Mouse (Mus musculus) myocyte (in vitro differentiated cells): ENCODE measurements around the gene Med7. TPM values are rescaled to one million over a fixed set of nuclear protein-coding genes. Genes with fewer than 3 reads are reported as not detected.

Experiments
- H3K27me3 ChIP-seq: one replicate; pipeline ENCODE4 v1.6.1; 2011; ENCODE audit not compliant: control insufficient read depth, insufficient read depth, insufficient read length
- H3K36me3 ChIP-seq: one replicate; pipeline ENCODE4 v1.6.1; 2011; ENCODE audit not compliant: control insufficient read depth, insufficient read depth
- H3K4me2 ChIP-seq: one replicate; pipeline ENCODE4 v1.6.1; 2011; ENCODE audit warnings: low read depth, control low read depth
- H3K4me3 ChIP-seq: one replicate; pipeline ENCODE4 v1.5.1; 2011; ENCODE audit warnings: mild to moderate bottlenecking, control low read depth, moderate library complexity
- H3K79me2 ChIP-seq: one replicate; pipeline ENCODE4 v1.6.1; 2011; ENCODE audit not compliant: control insufficient read depth, insufficient read depth
- H3ac ChIP-seq: one replicate; pipeline ENCODE4 v1.6.1; 2011; ENCODE audit not compliant: control insufficient read depth, insufficient read length
- CEBPB ChIP-seq: IDR thresholded peaks from 2 replicates; pipeline ENCODE4 v1.6.1; 2011; ENCODE audit warnings: mild to moderate bottlenecking, moderate library complexity; ENCODE audit not compliant: poor library complexity, insufficient read depth, severe bottlenecking
- E2F4 ChIP-seq: IDR thresholded peaks from one replicate; pipeline ENCODE4 v1.6.1; 2011; ENCODE audit warnings: mild to moderate bottlenecking, control low read depth, moderate library complexity; ENCODE audit not compliant: insufficient read depth
- MAX ChIP-seq: IDR thresholded peaks from one replicate; pipeline ENCODE4 v1.6.1; 2011; ENCODE audit warnings: low read depth, mild to moderate bottlenecking, control low read depth
- MYOD1 ChIP-seq, 3 experiments: IDR thresholded peaks; one replicate each; pipeline ENCODE4 v1.6.1; 2011; ENCODE audit warnings: control low read depth in 2 of 3, low read depth in 2 of 3, mild to moderate bottlenecking in 2 of 3, moderate library complexity in 1 of 3; ENCODE audit not compliant: insufficient read length in 2 of 3, control insufficient read depth in 1 of 3
- MYOG ChIP-seq, 3 experiments: IDR thresholded peaks; one replicate each; pipeline ENCODE4 v1.6.1; 2011; ENCODE audit warnings: control low read depth in 2 of 3, low read depth in 2 of 3, mild to moderate bottlenecking in 2 of 3; ENCODE audit not compliant: insufficient read length in 2 of 3, control insufficient read depth in 1 of 3, insufficient read depth in 1 of 3
- POLR2A ChIP-seq: IDR thresholded peaks from one replicate; pipeline ENCODE4 v1.6.1; 2011; ENCODE audit warnings: low read depth, mild to moderate bottlenecking, control low read depth, moderate library complexity; ENCODE audit not compliant: insufficient read length
- POLR2AphosphoS2 ChIP-seq: IDR thresholded peaks from one replicate; pipeline ENCODE4 v1.6.1; 2011; ENCODE audit warnings: low read depth, control low read depth; ENCODE audit not compliant: insufficient read length
- REST ChIP-seq: IDR thresholded peaks from one replicate; pipeline ENCODE4 v1.6.1; 2011; ENCODE audit warnings: mild to moderate bottlenecking, control low read depth, moderate library complexity; ENCODE audit not compliant: insufficient read depth, insufficient read length
- SRF ChIP-seq: IDR thresholded peaks from one replicate; pipeline ENCODE4 v1.6.1; 2011; ENCODE audit warnings: low read depth; ENCODE audit not compliant: control insufficient read depth, insufficient read length
- TCF12 ChIP-seq: IDR thresholded peaks from one replicate; pipeline ENCODE4 v1.6.1; 2011; ENCODE audit warnings: mild to moderate bottlenecking, control low read depth; ENCODE audit not compliant: poor library complexity, insufficient read depth, severe bottlenecking
- TCF3 ChIP-seq: IDR thresholded peaks from one replicate; pipeline ENCODE4 v1.6.1; 2011; ENCODE audit warnings: low read depth, control low read depth; ENCODE audit not compliant: insufficient read length
- USF1 ChIP-seq: IDR thresholded peaks from one replicate; pipeline ENCODE4 v1.6.1; 2011; ENCODE audit warnings: low read depth, mild to moderate bottlenecking, control low read depth, moderate library complexity
- polyA plus RNA-seq: library from polyadenylated mRNA; unstranded; fragments of >200 nt; fragmentation: generic; extraction: Trizol; gene quantifications from one replicate; pipeline ENCODE4 v1.2.1, GENCODE M21; 2012; ENCODE audit warnings: missing spikeins

The Med7 gene
- polyA plus RNA-seq, 1 experiment, result 33.1 TPM

GRCm38 (mm10) chr11:46459960-46460359 lies 23.2 kb downstream of the Med7 start:
- no peaks in the 10 kb centered on the region for H3K36me3 ChIP-seq
- no peaks in the 10 kb centered on the region for H3K79me2 ChIP-seq
- no peak overlapping the region for H3K4me2 ChIP-seq
- H3K4me3 ChIP-seq, result no peak overlapping the region
- no peak for TF ChIP-seq MYOG (IDR thresholded peaks at IDR 0.05; ENCODE audit: control insufficient read depth in 1 of 3, insufficient read depth in 1 of 3, insufficient read length in 2 of 3, low read depth in 2 of 3)
- no peak overlapping the region for H3ac ChIP-seq
- H3K27me3 ChIP-seq, result no peaks in the 10 kb centered on the region

- peak overlapping the region; percentile 92 for H3K4me2 ChIP-seq
- no peaks in the 10 kb centered on the region for H3K27me3 ChIP-seq
- TF ChIP-seq USF1 (no peak), MYOD1 (IDR thresholded peaks at IDR 0.05; ENCODE audit: control insufficient read depth in 1 of 3, insufficient read length in 2 of 3, low read depth in 2 of 3) (no peak), MYOG (IDR thresholded peaks at IDR 0.05; ENCODE audit: control insufficient read depth in 1 of 3, insufficient read depth in 1 of 3, insufficient read length in 2 of 3, low read depth in 2 of 3) (no peak), POLR2A (no peak), REST (no peak), SRF (no peak), MAX (no peak), CEBPB (no peak), TCF12 (no peak), E2F4 (no peak), TCF3 (no peak), POLR2AphosphoS2 (no peak)
- H3K4me3 ChIP-seq, result no peak overlapping the region
- no peaks in the 10 kb centered on the region for H3K79me2 ChIP-seq
- no peaks in the 10 kb centered on the region for H3K36me3 ChIP-seq
- no peak overlapping the region for H3ac ChIP-seq
These were observed 24.6 kb downstream of the Med7 start for GRCm38 (mm10) chr11:46461362-46461761.

DNA sequence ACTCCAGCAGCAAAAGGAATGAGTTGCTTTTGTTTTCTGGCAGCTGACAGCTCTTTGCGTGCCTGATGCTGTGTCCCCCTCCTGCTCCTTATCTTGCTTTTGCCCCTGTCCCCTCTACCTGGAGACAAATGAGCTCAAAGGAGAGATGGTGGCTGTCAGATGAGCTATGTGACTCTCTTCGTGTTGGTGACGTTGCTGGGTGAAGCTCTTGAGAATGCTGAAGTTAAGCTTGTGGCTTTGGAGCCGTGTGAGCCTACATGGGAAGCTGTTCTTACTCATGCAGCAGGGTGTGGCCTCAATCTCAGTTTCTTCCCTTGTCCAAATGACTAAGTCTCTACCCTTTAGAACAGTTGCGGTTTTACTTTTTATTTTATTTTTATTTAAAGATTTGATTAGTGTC lies 25.2 kb downstream of the Med7 start:
- Histone ChIP-seq H3K79me2 (no peaks in the 10 kb centered on the region), H3ac (no peak overlapping the region), H3K27me3 (no peaks in the 10 kb centered on the region), H3K4me3 (no peak overlapping the region), H3K36me3 (no peaks in the 10 kb centered on the region), H3K4me2 (peak overlapping the region; percentile 92)
- TF ChIP-seq USF1 (no peak), CEBPB (no peak), POLR2A (no peak), MAX (no peak), E2F4 (no peak), POLR2AphosphoS2 (no peak), REST (no peak), MYOG (IDR thresholded peaks at IDR 0.05; ENCODE audit: control insufficient read depth in 1 of 3, insufficient read depth in 1 of 3, insufficient read length in 2 of 3, low read depth in 2 of 3) (no peak), TCF3 (no peak), MYOD1 (IDR thresholded peaks at IDR 0.05; ENCODE audit: control insufficient read depth in 1 of 3, insufficient read length in 2 of 3, low read depth in 2 of 3) (no peak), TCF12 (no peak), SRF (no peak)

DNA sequence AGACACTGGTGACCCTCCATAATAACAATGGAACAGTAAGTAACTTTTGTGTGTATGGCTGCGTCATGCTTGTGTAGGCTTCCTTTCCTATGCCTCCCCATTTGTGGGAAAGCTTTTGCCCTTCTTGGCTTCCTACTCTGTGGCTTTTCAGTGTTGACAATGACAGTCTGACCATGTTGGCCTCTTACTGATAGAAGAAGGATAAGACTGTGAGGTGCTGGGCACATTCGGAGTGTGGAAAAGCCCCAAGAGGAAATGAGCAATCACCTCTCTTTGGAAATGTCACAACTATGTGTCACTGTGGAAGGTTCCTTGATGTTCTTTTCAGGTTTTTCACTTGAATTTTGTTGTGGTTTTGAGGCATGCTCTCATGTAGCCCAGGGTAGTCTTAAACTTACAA lies 30.2 kb downstream of the Med7 start:
- Histone ChIP-seq H3K36me3 (no peaks in the 10 kb centered on the region), H3K27me3 (no peaks in the 10 kb centered on the region), H3K79me2 (no peaks in the 10 kb centered on the region), H3ac (no peak overlapping the region), H3K4me2 (no peak overlapping the region), H3K4me3 (no peak overlapping the region)
- TF ChIP-seq TCF3 (no peak), MYOD1 (IDR thresholded peaks at IDR 0.05; ENCODE audit: control insufficient read depth in 1 of 3, insufficient read length in 2 of 3, low read depth in 2 of 3) (no peak), MYOG (IDR thresholded peaks at IDR 0.05; ENCODE audit: control insufficient read depth in 1 of 3, insufficient read depth in 1 of 3, insufficient read length in 2 of 3, low read depth in 2 of 3) (no peak), MAX (no peak)

- Histone ChIP-seq H3ac (no peak overlapping the region), H3K4me2 (no peak overlapping the region), H3K27me3 (no peaks in the 10 kb centered on the region), H3K4me3 (no peak overlapping the region), H3K79me2 (no peaks in the 10 kb centered on the region), H3K36me3 (no peaks in the 10 kb centered on the region)
- TF ChIP-seq MAX (no peak), POLR2AphosphoS2 (no peak), POLR2A (no peak), CEBPB (no peak), MYOD1 (IDR thresholded peaks at IDR 0.05; ENCODE audit: control insufficient read depth in 1 of 3, insufficient read length in 2 of 3, low read depth in 2 of 3) (no peak), TCF3 (no peak), E2F4 (no peak), TCF12 (no peak), REST (no peak), MYOG (IDR thresholded peaks at IDR 0.05; ENCODE audit: control insufficient read depth in 1 of 3, insufficient read depth in 1 of 3, insufficient read length in 2 of 3, low read depth in 2 of 3) (no peak), USF1 (no peak)
These were observed 37.5 kb downstream of the Med7 start for GRCm38 (mm10) chr11:46474220-46474619.
